Mouse (Mus musculus) ES-E14 (cell line): ENCODE results near the gene Msi2.

Source experiments
- HCFC1 ChIP-seq: IDR thresholded peaks from 2 replicates; pipeline ENCODE4 v1.6.1; 2012; ENCODE audit warnings: low read length, inconsistent platforms, borderline replicate concordance; ENCODE audit not compliant: insufficient read depth
- MAFK ChIP-seq: IDR thresholded peaks from 2 replicates; pipeline ENCODE4 v1.6.1; 2014; ENCODE audit warnings: mild to moderate bottlenecking, low read depth, low read length, inconsistent platforms; ENCODE audit not compliant: insufficient read depth
- ZNF384 ChIP-seq: IDR thresholded peaks from 2 replicates; pipeline ENCODE4 v1.6.1; 2012; ENCODE audit warnings: low read depth, low read length, inconsistent platforms

DNA sequence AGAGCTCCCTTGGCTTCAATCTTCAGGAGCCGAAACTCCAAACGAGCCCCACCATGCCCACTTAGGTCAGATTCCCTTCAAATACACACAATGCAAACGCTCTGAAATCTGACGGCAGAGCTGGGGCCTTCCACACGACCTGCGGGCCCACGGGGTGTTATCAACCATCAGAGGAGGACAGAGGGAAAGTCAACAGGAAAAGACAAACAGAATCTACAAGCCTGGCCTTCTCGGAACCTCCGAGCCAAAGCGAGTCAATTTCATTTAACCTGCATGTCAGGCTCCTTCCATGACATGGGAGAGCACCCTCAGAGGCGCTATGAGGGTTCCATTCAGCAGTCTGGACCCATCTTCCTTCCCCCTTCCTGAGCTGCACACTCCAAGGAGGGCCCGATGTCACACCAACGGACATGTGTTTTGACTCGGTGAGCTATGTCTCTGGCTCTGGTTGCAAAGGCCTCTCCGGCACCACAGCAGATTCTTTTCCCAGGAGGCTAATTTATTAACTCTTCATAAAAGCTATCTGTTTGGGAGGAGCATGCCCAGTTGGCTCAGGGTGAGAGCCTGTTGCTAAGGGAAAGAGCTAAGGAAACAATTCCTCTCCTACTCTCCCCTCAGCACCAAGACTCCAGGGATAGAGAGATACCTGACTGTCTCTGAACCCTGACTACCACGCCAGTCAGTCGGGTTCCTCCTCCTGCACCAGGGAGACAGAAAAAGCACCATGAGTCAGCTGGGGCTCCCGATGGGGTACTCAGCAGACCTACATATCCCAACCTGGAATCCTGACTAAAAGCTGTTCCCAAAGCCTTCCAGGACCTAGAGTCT is 42.6 kb downstream of the Msi2 start:
- TF ChIP-seq HCFC1: no peak
- TF ChIP-seq MAFK: no peak
- TF ChIP-seq ZNF384: no peak
